Mouse (Mus musculus) spleen, adult 12 weeks (tissue): ENCODE measurements around the gene Dazap1.

Experiments used
- DNase-seq: peaks from one replicate; pipeline ENCODE4 v3.0.0; 2022; ENCODE audit warnings: low spot score

Dazap1 gene

GRCm38 (mm10) chr10:80323261-80324119 is 62.2 kb downstream of the Dazap1 start:
- DNase-seq, result peak; percentile 72

GRCm38 (mm10) chr10:80324120-80325037 is 63.1 kb downstream of the Dazap1 start:
- DNase-seq, result no peak

- no peak for DNase-seq
Observed at GRCm38 (mm10) chr10:80325045-80325444, 63.8 kb downstream of the Dazap1 start.

GRCm38 (mm10) chr10:80329273-80330081 is 68.2 kb downstream of the Dazap1 start, which contains the start of the genes Pcsk4 and Reep6:
Gene Pcsk4 (minus strand): TSS chr10:80329498.
Gene Reep6 (plus strand): TSS chr10:80329953.
- DNase-seq, result peak; percentile 88

- DNase-seq, result no peak
Observed at GRCm38 (mm10) chr10:80330084-80330483, 68.8 kb downstream of the Dazap1 start.

GRCm38 (mm10) chr10:80330888-80331287 is 69.6 kb downstream of the Dazap1 start:
- no peak for DNase-seq

GRCm38 (mm10) chr10:80331636-80332524 is 70.6 kb downstream of the Dazap1 start:
- DNase-seq, result no peak

GRCm38 (mm10) chr10:80332525-80332989 is 71.3 kb downstream of the Dazap1 start:
- DNase-seq, result no peak

GRCm38 (mm10) chr10:80336263-80336662 is 75.0 kb downstream of the Dazap1 start:
- DNase-seq, result no peak
